Mouse (Mus musculus): ENCODE measurements at regions not wholly inside any gene's neighbourhood (a gene's known extent, or its start where the extent isn't known, plus 50 kb on each side); places are given as distances from the start of the nearest gene placed in this dataset.

GRCm38 (mm10) chr7:70633577-70633976, 267.0 kb upstream of the Nr2f2 start:
- no peak for TF ChIP-seq CHD2 (IDR thresholded peaks at IDR 0.05; ENCODE audit: low read depth, low read length)
- TF ChIP-seq HCFC1 (IDR thresholded peaks at IDR 0.05; ENCODE audit: borderline replicate concordance, insufficient read depth, low read length), result no peak
